15 mouse cellular contexts compared by ENCODE assay signal in the genomic region with DNA sequence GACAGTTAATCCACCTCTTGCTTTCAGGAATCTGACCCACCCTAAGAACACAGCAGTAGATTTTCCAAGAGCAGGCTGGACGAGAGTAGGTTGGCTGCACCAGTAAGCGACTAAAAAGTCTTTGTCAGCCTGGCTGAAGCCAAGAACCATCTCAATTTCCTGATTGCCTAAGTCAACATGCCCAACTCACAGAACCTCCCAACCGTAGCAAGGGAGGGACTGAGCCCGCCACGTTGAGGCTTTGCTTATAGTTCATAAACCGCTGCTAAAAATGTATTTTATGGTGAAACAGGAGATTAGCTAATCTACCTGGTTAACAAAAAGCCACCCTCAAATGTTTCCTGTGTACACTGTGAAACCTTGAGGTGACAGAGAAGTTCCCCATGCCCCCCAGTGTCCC.
DNase-seq lines count a peak whose midpoint lies in the region; ATAC-seq and TF ChIP-seq lines count a peak whose summit lies in the region.
"Had no signal": no experiment of that assay in that cellular context is flagged by ENCODE, and none has a peak within 500 bp of the region (broad histone marks: within the 10 kb centered on the region; RNA-seq: fewer than 3 reads in every experiment).

No protein-coding gene starts in this region.

- peaks cover 24% of the 10 kb centered on the region for H3K4me1 ChIP-seq in small intestine, adult 2 months (ENCODE audit: control insufficient read depth, insufficient read depth, insufficient read length, low read length)
- H3K4me1 ChIP-seq in hindbrain, embryonic 13.5 days (replicated peaks): peaks cover 12% of the 10 kb centered on the region

- H3K27ac ChIP-seq in gastrocnemius, adult 2 months: peak overlapping the region; percentile 82
- peak overlapping the region; percentile 41; the same call in 1 of the 2 replicates for H3K27ac ChIP-seq in small intestine, adult 2 months (ENCODE audit: insufficient read depth, low read depth, low read length)
- H3K27ac ChIP-seq in hindbrain, embryonic 13.5 days: no peak overlapping the region
- H3K27ac ChIP-seq: embryonic facial prominence, embryonic 12.5 days; forebrain, embryonic 15.5 days; hindbrain, embryonic 12.5 days had no signal

- no peaks in the 10 kb centered on the region for H3K27me3 ChIP-seq in small intestine, adult 2 months (ENCODE audit: control insufficient read depth, insufficient read depth, low read length)
- H3K27me3 ChIP-seq in hindbrain, embryonic 13.5 days: no peaks in the 10 kb centered on the region
- H3K27me3 ChIP-seq: embryonic facial prominence, embryonic 12.5 days; forebrain, embryonic 15.5 days; hindbrain, embryonic 12.5 days had no signal

- H3K9ac ChIP-seq in hindbrain, embryonic 13.5 days: no peak overlapping the region
- H3K9ac ChIP-seq: embryonic facial prominence, embryonic 12.5 days; forebrain, embryonic 15.5 days; hindbrain, embryonic 12.5 days; lung, embryonic 14.5 days had no signal

- no peaks in the 10 kb centered on the region for H3K9me3 ChIP-seq in hindbrain, embryonic 13.5 days
- H3K9me3 ChIP-seq: embryonic facial prominence, embryonic 12.5 days; forebrain, embryonic 15.5 days; hindbrain, embryonic 12.5 days had no signal

- no peaks in the 10 kb centered on the region for H3K36me3 ChIP-seq in small intestine, adult 2 months (ENCODE audit: control insufficient read depth, insufficient read depth, low read length)
- no peaks in the 10 kb centered on the region for H3K36me3 ChIP-seq in hindbrain, embryonic 13.5 days
- H3K36me3 ChIP-seq: embryonic facial prominence, embryonic 12.5 days; forebrain, embryonic 15.5 days; hindbrain, embryonic 12.5 days had no signal

- intact Hi-C loops in gastrocnemius, adult 2 months (cut with DNase I): no loop called here

- H3K4me2 ChIP-seq in hindbrain, embryonic 13.5 days: no peak overlapping the region
- H3K4me2 ChIP-seq: embryonic facial prominence, embryonic 12.5 days; forebrain, embryonic 15.5 days; hindbrain, embryonic 12.5 days; lung, embryonic 14.5 days had no signal

- no peak for TF ChIP-seq CTCF in gastrocnemius, adult 2 months (IDR thresholded peaks at IDR 0.05)
- TF ChIP-seq CTCF in small intestine, adult 2 months (IDR thresholded peaks at IDR 0.05; ENCODE audit: extremely low read depth, insufficient read length, insufficient replicate concordance, low read depth, low read length): no peak

- DNase-seq in gastrocnemius, adult 2 months: peak; percentile 67
- DNase-seq in gastrocnemius, postnatal 4 days (ENCODE audit: low spot score in 2 of 2): no peak
- peak; percentile 40 to 53 for DNase-seq in spleen, adult 18-20 months
- no peak for DNase-seq in spleen, postnatal 14 days (ENCODE audit: low spot score in 2 of 2)
- DNase-seq in gastrocnemius, postnatal 25 days: peak; percentile 58
- DNase-seq: adrenal gland, adult 8-10 months; cerebellum, adult 11 months; kidney, postnatal 36 days; lung, embryonic 14.5 days had no signal

- no peak overlapping the region for H3K4me3 ChIP-seq in gastrocnemius, adult 2 months
- H3K4me3 ChIP-seq in small intestine, adult 2 months (ENCODE audit: low read depth, low read length): no peak overlapping the region
- no peak overlapping the region for H3K4me3 ChIP-seq in hindbrain, embryonic 13.5 days
- H3K4me3 ChIP-seq: embryonic facial prominence, embryonic 12.5 days; forebrain, embryonic 15.5 days; hindbrain, embryonic 12.5 days had no signal

- no peak for ATAC-seq in megakaryocyte-erythroid progenitor cell, adult 5-6 weeks (replicated peaks; ENCODE audit: low FRiP score, low TSS enrichment, poor library complexity, severe bottlenecking)
- no peak for ATAC-seq in hindbrain, embryonic 13.5 days (ENCODE audit: low FRiP score)
- ATAC-seq: forebrain, embryonic 15.5 days had no signal

- WGBS in small intestine, adult 2 months: 59% methylated on average over 6 of the region's 6 CpGs
- 79% methylated on average over 6 of the region's 6 CpGs for WGBS in hindbrain, embryonic 13.5 days

- no peak for TF ChIP-seq POLR2A in small intestine, adult 2 months (IDR thresholded peaks at IDR 0.05; ENCODE audit: low read depth, low read length)

Comparison
In these comparisons a context has a peak if more than half of its experiments do, and no peak if none do; other contexts are left out.
1. DNase-seq: peak in gastrocnemius, adult 2 months (single experiment), spleen, adult 18-20 months (2 of 2) and gastrocnemius, postnatal 25 days (single experiment); none in gastrocnemius, postnatal 4 days (0 of 2) and spleen, postnatal 14 days (0 of 2).